ENCODE assay signal across 28 mouse cellular contexts in genomic region chr8:60919069-60919468, GRCm38 (mm10). TPM values are rescaled to one million over a fixed set of nuclear protein-coding genes. Genes with fewer than 3 reads are reported as not detected.
DNase-seq lines count a peak whose midpoint lies in the region; ATAC-seq and TF ChIP-seq lines count a peak whose summit lies in the region.
"Had no signal": no experiment of that assay in that cellular context is flagged by ENCODE, and none has a peak within 500 bp of the region (broad histone marks: within the 10 kb centered on the region; RNA-seq: fewer than 3 reads in every experiment).

No protein-coding gene starts in this region.

- H3K4me2 ChIP-seq in kidney, embryonic 15.5 days, result no peak overlapping the region
- H3K4me2 ChIP-seq in intestine, embryonic 15.5 days (replicated peaks), result no peak overlapping the region
- H3K4me2 ChIP-seq: embryonic facial prominence, embryonic 15.5 days; heart, embryonic 12.5 days; heart, embryonic 15.5 days; hindbrain, embryonic 13.5 days had no signal

- no peak overlapping the region for H3K9ac ChIP-seq in kidney, embryonic 15.5 days
- no peak overlapping the region for H3K9ac ChIP-seq in intestine, embryonic 15.5 days
- H3K9ac ChIP-seq: embryonic facial prominence, embryonic 15.5 days; forebrain, postnatal 0 days; heart, embryonic 12.5 days; heart, embryonic 15.5 days; hindbrain, embryonic 13.5 days had no signal

- TF ChIP-seq CTCF in Patski (IDR thresholded peaks at IDR 0.05), result no peak

- WGBS in kidney, embryonic 15.5 days, result 46% methylated on average over 3 of the region's 3 CpGs
- WGBS in intestine, embryonic 15.5 days, result 85% methylated on average over 3 of the region's 3 CpGs
- WGBS in large intestine, adult 2 months, result 55% methylated on average over 3 of the region's 3 CpGs

- H3K4me1 ChIP-seq in kidney, embryonic 15.5 days, result no peaks in the 10 kb centered on the region
- H3K4me1 ChIP-seq in intestine, embryonic 15.5 days (replicated peaks), result no peaks in the 10 kb centered on the region
- H3K4me1 ChIP-seq: embryonic facial prominence, embryonic 15.5 days; heart, embryonic 12.5 days; heart, embryonic 15.5 days; hindbrain, embryonic 10.5 days; hindbrain, embryonic 13.5 days had no signal

- DNase-seq in kidney, adult 8-10 months, result no peak
- no peak for DNase-seq in Patski (ENCODE audit: low read depth, low spot score)
- DNase-seq in large intestine, adult 2 months (ENCODE audit: low read depth, low spot score), result peak; percentile 22
- no peak for DNase-seq in urinary bladder, adult 2 months (ENCODE audit: low spot score)
- DNase-seq: adrenal gland, adult 8-10 months; adrenal gland, postnatal 25 days; cerebellum, adult 11-12 months; cerebellum, adult 8-10 months; cerebellum, postnatal 10 days; cerebellum, postnatal 36 days; embryo, embryonic 11 days; forebrain, postnatal 0 days; gastrocnemius, adult 2 months; gastrocnemius, postnatal 14 days; heart, adult 18-20 months; heart, postnatal 10 days; heart, postnatal 36 days had no signal

- H3K9me3 ChIP-seq in kidney, embryonic 15.5 days (replicated peaks), result no peaks in the 10 kb centered on the region
- no peaks in the 10 kb centered on the region for H3K9me3 ChIP-seq in intestine, embryonic 15.5 days
- H3K9me3 ChIP-seq: embryonic facial prominence, embryonic 15.5 days; heart, embryonic 12.5 days; heart, embryonic 15.5 days; hindbrain, embryonic 10.5 days; hindbrain, embryonic 13.5 days had no signal

- in situ Hi-C loops in Patski (cut with MboI; ENCODE audit: low pct_unique_long_range_greater_than_20kb), result no loop called here

- peak; percentile 87 for ATAC-seq in kidney, embryonic 15.5 days (replicated peaks; ENCODE audit: low FRiP score)
- ATAC-seq in Patski, result peak; percentile 31
- peak; percentile 73 for ATAC-seq in intestine, embryonic 15.5 days
- ATAC-seq: activated CD4-positive, CD25-positive, alpha-beta regulatory T cell, adult 4 months; CD4-positive, CD25-positive, alpha-beta regulatory T cell, adult 4 months; forebrain, embryonic 14.5 days; forebrain, postnatal 0 days; hindbrain, embryonic 16.5 days had no signal

- no peak overlapping the region for H3K27ac ChIP-seq in kidney, embryonic 15.5 days
- H3K27ac ChIP-seq in intestine, embryonic 15.5 days, result no peak overlapping the region
- H3K27ac ChIP-seq: embryonic facial prominence, embryonic 15.5 days; gastrocnemius, adult 2 months; heart, embryonic 15.5 days; hindbrain, embryonic 10.5 days; hindbrain, embryonic 13.5 days had no signal

- CTCF ChIA-PET in Patski (lab: Charles Lee), result interaction anchor here (0.9 kb wide), 1 partner anchor 12 kb away, joined by 3 read pairs; no protein-coding TSS in a partner anchor

- peaks cover 7% of the 10 kb centered on the region; the same call in 1 of the 2 replicates for H3K36me3 ChIP-seq in kidney, embryonic 15.5 days
- no peaks in the 10 kb centered on the region for H3K36me3 ChIP-seq in intestine, embryonic 15.5 days

- H3K4me3 ChIP-seq in kidney, embryonic 15.5 days (replicated peaks), result no peak overlapping the region
- no peak overlapping the region for H3K4me3 ChIP-seq in intestine, embryonic 15.5 days (replicated peaks)
- H3K4me3 ChIP-seq: embryonic facial prominence, embryonic 15.5 days; gastrocnemius, adult 2 months; heart, embryonic 12.5 days; heart, embryonic 15.5 days; hindbrain, embryonic 10.5 days; hindbrain, embryonic 13.5 days had no signal

- POLR2A ChIA-PET in Patski (lab: Charles Lee), result no interaction called here

- no peaks in the 10 kb centered on the region for H3K27me3 ChIP-seq in kidney, embryonic 15.5 days
- H3K27me3 ChIP-seq in Patski, result no peaks in the 10 kb centered on the region
- no peaks in the 10 kb centered on the region for H3K27me3 ChIP-seq in intestine, embryonic 15.5 days (replicated peaks)
- H3K27me3 ChIP-seq: embryonic facial prominence, embryonic 15.5 days; heart, embryonic 12.5 days; heart, embryonic 15.5 days; hindbrain, embryonic 13.5 days had no signal

RNA-seq across cellular contexts. Expression of gene Hpf1, which starts 28.9 kb away (rescaled TPM):
- 107 and 113 TPM in 2 replicates for polyA plus RNA-seq in kidney, embryonic 15.5 days (2015; fragmentation: Nextera tagmentation; extraction: Ambion mirVana)
- 48.9 TPM for polyA plus RNA-seq in Patski (2021)
- 86.8 and 100 TPM in 2 replicates for polyA plus RNA-seq in intestine, embryonic 15.5 days (2015; fragmentation: Nextera tagmentation; extraction: Ambion mirVana)
- polyA plus RNA-seq in large intestine, adult 2 months (2012; rRNA removed), result 4.9 and 5.4 TPM in 2 replicates
- polyA plus RNA-seq in urinary bladder, adult 2 months (2012; rRNA removed), result 24.7 and 28.8 TPM in 2 replicates

Comparison
In these comparisons a context has a peak if more than half of its experiments do, and no peak if none do; other contexts are left out.
1. ATAC-seq: peak in every context shown above with its lines; median percentile 87 in kidney, embryonic 15.5 days; 73 in intestine, embryonic 15.5 days; 31 in Patski.